ENCODE assay signal across 8 mouse cellular contexts in the genomic region with DNA sequence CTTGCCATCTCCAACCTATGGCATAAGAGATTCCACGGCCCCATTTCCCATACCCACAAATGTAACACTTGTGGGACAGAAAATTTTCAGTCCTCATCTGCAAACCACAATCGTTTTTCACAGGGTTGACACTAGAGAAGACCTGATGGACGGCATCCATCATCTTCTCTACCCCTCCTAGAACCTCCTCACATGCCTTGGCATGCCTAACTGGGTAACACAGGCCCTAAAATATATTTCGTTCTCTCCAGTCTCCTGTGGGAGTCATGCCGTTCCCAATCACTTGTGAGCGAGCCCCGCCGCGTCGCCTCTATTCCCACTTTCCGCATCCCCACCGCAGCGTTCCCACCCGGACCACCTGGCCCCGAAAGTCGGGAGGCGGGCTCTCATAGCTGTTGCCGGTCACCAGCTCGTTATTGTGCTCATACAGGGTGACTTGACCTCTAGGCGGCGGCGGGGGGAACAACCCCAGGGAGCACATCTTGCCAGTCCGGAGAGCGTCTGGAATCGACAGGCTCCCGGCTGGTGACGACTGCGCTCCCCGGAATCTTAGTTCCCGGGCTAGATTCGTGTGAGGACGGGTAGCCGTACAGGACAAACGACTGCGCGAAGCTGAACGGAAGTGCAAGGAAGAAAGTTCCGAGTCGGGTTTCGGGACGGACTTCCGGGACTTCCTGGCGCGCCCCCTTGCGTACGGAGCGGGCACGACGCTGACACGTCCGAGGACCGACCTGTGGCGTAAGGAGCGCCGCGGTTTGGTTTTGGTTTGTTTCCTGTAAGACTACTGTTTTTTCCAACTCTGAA. TPM values are rescaled to one million over a fixed set of nuclear protein-coding genes. Genes with fewer than 3 reads are reported as not detected.
DNase-seq lines count a peak whose midpoint lies in the region; ATAC-seq lines count a peak whose summit lies in the region.

A gene (minus strand): TSS at position 634 of the 804 bp plus-strand sequence.

- H3K4me1 ChIP-seq in lung, embryonic 16.5 days (replicated peaks; ENCODE audit: control insufficient read depth, insufficient read depth, low read length), result peaks cover 12% of the 10 kb centered on the region

- H3K27me3 ChIP-seq in lung, embryonic 16.5 days (ENCODE audit: control insufficient read depth, insufficient read depth, low read depth, low read length), result no peaks in the 10 kb centered on the region

- peak; percentile 95 to 97 for ATAC-seq in hematopoietic stem cell, adult 5-6 weeks (replicated peaks in 1 of 2; ENCODE audit: insufficient read depth in 1 of 2, low FRiP score in 2 of 2, low TSS enrichment in 1 of 2, low read depth in 1 of 2, poor library complexity in 2 of 2, severe bottlenecking in 2 of 2)
- ATAC-seq in lung, embryonic 16.5 days (ENCODE audit: low read depth), result peak; percentile 86

- H3K27ac ChIP-seq in lung, embryonic 16.5 days (ENCODE audit: low read length), result peak within 1 kb of the TSS; percentile 75

- H3K4me3 ChIP-seq in lung, embryonic 16.5 days (ENCODE audit: low read length), result peak within 1 kb of the TSS; percentile 77

- DNase-seq in MEL-GATA-1-ER (ENCODE audit: extremely low read depth, low read depth), result peak; percentile 97
- DNase-seq in cerebellum, adult 8-10 months, result peak; percentile 95
- peak; percentile 96 for DNase-seq in forelimb bud, embryonic 11.5 days (ENCODE audit: low read depth, low spot score)
- peak; percentile 87 for DNase-seq in layer of hippocampus, adult 9-10 months (ENCODE audit: low spot score)
- DNase-seq in ovary, postnatal 10 days (ENCODE audit: low spot score), result peak; percentile 85
- peak; percentile 90 to 96 for DNase-seq in thymus, postnatal 10 days (ENCODE audit: low spot score in 2 of 2)

- peak within 1 kb of the TSS; percentile 82 for H3K4me2 ChIP-seq in lung, embryonic 16.5 days (ENCODE audit: low read depth, low read length)

- under 1% methylated on average over 56 of the region's 56 CpGs for WGBS in lung, embryonic 16.5 days

- H3K36me3 ChIP-seq in lung, embryonic 16.5 days (ENCODE audit: control insufficient read depth, insufficient read depth, low read length), result peaks cover 19% of the 10 kb centered on the region

- no peaks in the 10 kb centered on the region for H3K9me3 ChIP-seq in lung, embryonic 16.5 days (ENCODE audit: control insufficient read depth, low read length)

- peak within 1 kb of the TSS; percentile 94 for H3K9ac ChIP-seq in lung, embryonic 16.5 days (ENCODE audit: low read length)

RNA-seq across cellular contexts. Expression of the gene that starts here (rescaled TPM):
- total RNA-seq in hematopoietic stem cell, adult 5-6 weeks (2017), result 48.4 and 91.9 TPM in 2 replicates
- 73.5 and 80.3 TPM in 2 replicates for polyA plus RNA-seq in lung, embryonic 16.5 days (2015; fragmentation: Nextera tagmentation; extraction: Ambion mirVana)

Comparison
In these comparisons a context has a peak if more than half of its experiments do, and no peak if none do; other contexts are left out.
1. Peak in every context shown above with its lines: DNase-seq, ATAC-seq, H3K4me3 ChIP-seq and H3K27ac ChIP-seq.